Mouse (Mus musculus) liver, adult 2 months (tissue): ENCODE data around the gene Ankrd52.

ENCODE experiments used
- CTCF ChIP-seq: fragments of 200-500 bp; IDR thresholded peaks from 2 replicates; pipeline ENCODE4 v1.5.1; 2011; ENCODE audit warnings: low read depth, low read length, control low read depth
- POLR2A ChIP-seq: fragments of 200-500 bp; IDR thresholded peaks from 2 replicates; pipeline ENCODE4 v1.6.1; 2011; ENCODE audit warnings: low read length, control low read depth; ENCODE audit not compliant: insufficient read depth; ENCODE audit errors: extremely low read depth

DNA sequence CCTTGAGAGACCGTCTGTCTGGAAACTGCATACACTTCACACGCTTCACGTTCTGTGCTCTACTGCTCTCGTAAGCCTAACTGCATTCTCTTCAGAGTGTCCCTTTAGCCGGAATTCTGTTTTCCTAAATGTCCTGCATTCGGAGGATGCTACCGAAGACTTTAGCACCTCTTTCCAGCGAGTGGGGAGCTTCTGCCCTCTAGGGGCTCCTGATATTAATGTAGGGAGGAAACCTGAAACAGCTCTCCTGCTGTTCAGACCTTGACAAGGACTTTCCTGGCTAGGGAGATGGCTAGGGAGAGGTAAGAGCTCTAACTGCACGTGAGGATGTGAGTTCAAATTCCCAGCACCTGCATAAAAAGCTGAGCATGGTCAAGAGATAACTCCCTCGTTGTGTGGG, 63.5 kb downstream of the Ankrd52 start:
- no peak for TF ChIP-seq POLR2A
- TF ChIP-seq CTCF = peak; percentile 26; the same call in 1 of the 2 replicates
